7 mouse cellular contexts compared by ENCODE assay signal in the genomic region with DNA sequence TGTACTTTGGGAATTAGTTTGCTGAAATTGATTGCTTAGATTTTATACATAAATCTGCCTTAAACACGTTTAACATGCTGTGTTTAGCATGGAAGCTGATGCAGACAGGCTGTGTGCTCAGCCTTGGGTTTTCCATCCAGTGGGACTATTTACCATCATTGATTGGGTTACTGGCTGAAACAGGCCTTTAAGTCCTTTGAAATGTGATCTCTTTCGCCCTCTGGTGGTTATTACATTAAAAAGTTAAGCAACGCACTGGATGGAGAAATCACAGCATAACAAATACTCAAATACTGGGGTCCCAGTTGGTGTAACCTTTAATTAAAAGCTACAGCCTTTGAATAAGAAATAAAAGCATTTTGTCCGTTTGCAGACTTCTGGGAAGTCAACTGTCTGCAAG.
DNase-seq lines count a peak whose midpoint lies in the region; ATAC-seq and TF ChIP-seq lines count a peak whose summit lies in the region.

No protein-coding gene starts in this region.

- no peak overlapping the region for H3K4me3 ChIP-seq in kidney, embryonic 14.5 days (ENCODE audit: low read length)
- H3K4me3 ChIP-seq in kidney, postnatal 0 days (replicated peaks; ENCODE audit: low read depth, low read length): no peak overlapping the region

- no peak for DNase-seq in kidney, postnatal 10 days
- DNase-seq in ES-CJ7 (ENCODE audit: low read depth, low spot score) (peak; percentile 70), ZHBTc4 (ENCODE audit: low read depth, low spot score) (peak; percentile 66)
- DNase-seq in kidney, postnatal 0 days (ENCODE audit: low spot score): peak; percentile 83
- DNase-seq in ovary, postnatal 36 days (ENCODE audit: low spot score): no peak
- no peak for DNase-seq in adrenal gland, adult 8-10 months

- H3K9me3 ChIP-seq in kidney, embryonic 14.5 days (ENCODE audit: control insufficient read depth, low read length): no peaks in the 10 kb centered on the region
- no peaks in the 10 kb centered on the region for H3K9me3 ChIP-seq in kidney, postnatal 0 days (replicated peaks; ENCODE audit: low read length)

- WGBS in kidney, embryonic 14.5 days: 11% methylated on average over 4 of the region's 4 CpGs
- WGBS in kidney, postnatal 0 days: 5% methylated on average over 4 of the region's 4 CpGs

- H3K4me1 ChIP-seq in kidney, embryonic 14.5 days (ENCODE audit: control insufficient read depth, insufficient read depth, low read length): no peaks in the 10 kb centered on the region
- H3K4me1 ChIP-seq in kidney, postnatal 0 days (replicated peaks; ENCODE audit: insufficient read depth, low read length): no peaks in the 10 kb centered on the region

- H3K27ac ChIP-seq in kidney, embryonic 14.5 days (ENCODE audit: low read depth, low read length): no peak overlapping the region
- H3K27ac ChIP-seq in kidney, postnatal 0 days: no peak overlapping the region

- H3K27me3 ChIP-seq in kidney, embryonic 14.5 days (ENCODE audit: control insufficient read depth, insufficient read depth, low read length): no peaks in the 10 kb centered on the region
- H3K27me3 ChIP-seq in kidney, postnatal 0 days (ENCODE audit: insufficient read depth, low read length): no peaks in the 10 kb centered on the region

- H3K36me3 ChIP-seq in kidney, embryonic 14.5 days (ENCODE audit: control insufficient read depth, insufficient read depth, low read length): no peaks in the 10 kb centered on the region
- H3K36me3 ChIP-seq in kidney, postnatal 0 days (ENCODE audit: insufficient read depth, low read length): no peaks in the 10 kb centered on the region

- peak; percentile 60; the same call in 1 of the 2 replicates for ATAC-seq in kidney, embryonic 14.5 days (ENCODE audit: low FRiP score, low TSS enrichment)
- no peak for ATAC-seq in kidney, postnatal 0 days (replicated peaks; ENCODE audit: low FRiP score, low read depth)

- H3K9ac ChIP-seq in kidney, embryonic 14.5 days (ENCODE audit: low read depth, low read length): no peak overlapping the region
- H3K9ac ChIP-seq in kidney, postnatal 0 days (ENCODE audit: low read depth, low read length): no peak overlapping the region

- no peak overlapping the region for H3K4me2 ChIP-seq in kidney, embryonic 14.5 days (replicated peaks; ENCODE audit: low read depth, low read length)
- no peak overlapping the region for H3K4me2 ChIP-seq in kidney, postnatal 0 days (ENCODE audit: low read length)

- peak; percentile 82 for TF ChIP-seq CTCF in kidney, postnatal 0 days (IDR thresholded peaks at IDR 0.05; ENCODE audit: low read depth)

Comparison
In these comparisons a context has a peak if more than half of its experiments do, and no peak if none do; other contexts are left out.
1. DNase-seq: peak in ES-CJ7 (single experiment), ZHBTc4 (single experiment) and kidney, postnatal 0 days (single experiment); none in kidney, postnatal 10 days (single experiment), ovary, postnatal 36 days (single experiment) and adrenal gland, adult 8-10 months (single experiment).